Mouse (Mus musculus) liver, embryonic 11.5 days (tissue): ENCODE data around the gene Prss43. TPM values are rescaled to one million over a fixed set of nuclear protein-coding genes. Genes with fewer than 3 reads are reported as not detected.
A peak's percentile ranks its signal among the peaks of the same experiment; 100 is the strongest.

Source experiments
- ATAC-seq: fragments of 200-750 bp; cut with Nextera tagmentation; replicated peaks from 2 replicates; pipeline ENCODE4 v1.8.0; 2017; ENCODE audit warnings: moderate number of reproducible peaks, mild to moderate bottlenecking, moderate TSS enrichment, moderate library complexity; ENCODE audit not compliant: low FRiP score
- DNase-seq: peaks from one replicate; pipeline ENCODE4 v3.0.0-alpha.2; 2017; ENCODE audit warnings: low spot score
- H3K27ac ChIP-seq: fragments of 300-500 bp; sonication (generic); 2 replicates; pipeline ENCODE4 v1.5.1; 2014; ENCODE audit warnings: mild to moderate bottlenecking, low read depth, low read length, control low read depth
- H3K27me3 ChIP-seq: fragments of 300-500 bp; sonication (generic); replicated peaks from 2 replicates; pipeline ENCODE4 v1.6.1; 2014; ENCODE audit warnings: low read length, mixed read lengths; ENCODE audit not compliant: control insufficient read depth, insufficient read depth
- H3K36me3 ChIP-seq: fragments of 300-500 bp; sonication (generic); 2 replicates; pipeline ENCODE4 v1.6.1; 2014; ENCODE audit warnings: mild to moderate bottlenecking, low read length, moderate library complexity, mixed read lengths; ENCODE audit not compliant: control insufficient read depth, insufficient read depth
- H3K4me1 ChIP-seq: fragments of 300-500 bp; sonication (generic); replicated peaks from 2 replicates; pipeline ENCODE4 v1.6.1; 2014; ENCODE audit warnings: low read length, mixed read lengths; ENCODE audit not compliant: control insufficient read depth, insufficient read depth
- H3K4me2 ChIP-seq: fragments of 300-500 bp; sonication (generic); 2 replicates; pipeline ENCODE4 v1.6.1; 2014; ENCODE audit warnings: mild to moderate bottlenecking, control low read depth, moderate library complexity
- H3K4me3 ChIP-seq: fragments of 300-500 bp; sonication (generic); 2 replicates; pipeline ENCODE4 v1.5.1; 2014; ENCODE audit warnings: low read depth, low read length, control low read depth
- H3K9ac ChIP-seq: fragments of 300-500 bp; sonication (generic); 2 replicates; pipeline ENCODE4 v1.6.1; 2014; ENCODE audit warnings: low read depth, low read length, control low read depth
- H3K9me3 ChIP-seq: fragments of 300-500 bp; sonication (generic); 2 replicates; pipeline ENCODE4 v1.6.1; 2016; ENCODE audit warnings: low read length, inconsistent platforms, mixed read lengths; ENCODE audit not compliant: control insufficient read depth
- WGBS: fragments of 180-500 bp; shearing (Covaris S2); extraction: QIAGEN DNeasy Blood & Tissue Kit; methylation state at CpG from one replicate; pipeline ENCODE4 v1.1.7; 2014; 5-methylcytosine and 5-hydroxymethylcytosine counted together
- polyA plus RNA-seq: library from polyadenylated mRNA; unstranded; fragments of >200 nt; fragmentation: Nextera tagmentation; extraction: Ambion mirVana; gene quantifications from 2 replicates; pipeline ENCODE4 v1.2.1, GENCODE M21; 2014

The Prss43 gene
- polyA plus RNA-seq, 1 experiment from 2014 or later = not detected

DNA sequence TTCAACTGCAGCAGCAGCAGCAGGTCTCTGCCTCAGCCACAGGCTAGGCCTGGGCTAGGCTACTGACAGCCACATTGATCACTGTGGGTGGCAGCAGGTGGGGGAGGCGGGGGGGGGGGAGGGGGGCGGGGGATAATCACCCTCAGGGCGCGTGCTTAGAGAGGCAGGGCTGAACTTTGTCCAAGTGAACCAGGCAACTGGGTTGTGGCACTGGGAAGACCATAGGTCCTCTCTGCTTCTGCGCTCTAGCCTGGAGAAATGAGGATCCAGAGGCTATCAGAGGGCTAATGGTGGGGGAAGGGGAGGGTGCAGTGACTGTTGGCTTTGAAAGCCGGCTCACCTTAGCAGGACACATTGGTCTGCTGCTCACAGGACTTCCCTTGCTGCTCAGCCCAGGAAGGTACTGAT is 48.8 kb downstream of the Prss43 start:
- Histone ChIP-seq H3K4me1 (peaks cover 14% of the 10 kb centered on the region), H3K36me3 (no peaks in the 10 kb centered on the region), H3K9ac (no peak overlapping the region), H3K4me2 (no peak overlapping the region), H3K9me3 (no peaks in the 10 kb centered on the region), H3K4me3 (no peak overlapping the region), H3K27ac (peak overlapping the region; percentile 13; the same call in 1 of the 2 replicates), H3K27me3 (peaks cover 46% of the 10 kb centered on the region)
- peak; percentile 46 for ATAC-seq
- no peak for DNase-seq
- WGBS = 29% methylated on average over 5 of the region's 6 CpGs

DNA sequence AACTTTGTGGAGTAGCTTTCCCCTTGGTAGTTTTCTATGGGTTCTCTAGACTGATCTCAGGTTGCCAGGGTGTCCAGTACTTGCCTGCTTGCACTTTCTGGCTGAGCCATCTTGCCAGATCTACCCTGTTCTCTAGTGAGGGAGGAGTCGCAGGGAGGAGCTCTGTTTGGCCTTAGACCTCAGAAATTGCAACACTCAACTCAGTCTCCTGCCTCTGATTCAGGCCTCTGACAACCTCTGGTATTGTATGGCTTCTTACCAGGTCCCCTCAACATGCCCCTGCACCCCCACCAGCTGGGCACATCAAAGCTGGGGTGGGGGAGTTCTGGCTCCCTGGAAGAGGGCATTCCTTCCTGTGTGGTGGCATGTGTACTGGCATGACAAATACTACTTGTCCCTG is 50.9 kb downstream of the Prss43 start:
- Histone ChIP-seq H3K27ac (no peak overlapping the region), H3K4me1 (peaks cover 14% of the 10 kb centered on the region), H3K4me2 (no peak overlapping the region), H3K36me3 (no peaks in the 10 kb centered on the region), H3K27me3 (peaks cover 66% of the 10 kb centered on the region), H3K4me3 (no peak overlapping the region), H3K9me3 (no peaks in the 10 kb centered on the region), H3K9ac (no peak overlapping the region)
- ATAC-seq (no peak), DNase-seq (no peak)
- 69% methylated on average over 1 of the region's 1 CpGs for WGBS

DNA sequence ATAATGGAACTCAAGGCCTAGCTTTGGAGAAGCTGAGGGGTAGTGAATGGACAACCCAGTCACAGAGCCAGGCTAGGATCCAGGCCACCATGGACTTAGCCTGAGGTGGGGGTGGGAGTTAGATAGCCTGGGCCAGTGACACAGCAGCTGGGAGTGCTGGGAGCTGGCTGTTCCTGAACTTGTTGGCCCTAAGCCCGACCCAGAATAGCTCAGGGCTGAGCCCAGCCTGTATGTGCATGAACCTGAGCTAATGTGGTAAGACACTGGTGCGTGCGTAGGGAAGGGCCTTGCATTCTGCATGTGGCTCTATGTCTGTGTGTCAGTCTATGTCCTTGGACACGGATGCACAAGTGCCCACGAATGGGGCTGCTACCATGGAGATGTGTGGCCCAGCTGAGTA is 51.4 kb downstream of the Prss43 start:
- H3K4me1 ChIP-seq = peaks cover 14% of the 10 kb centered on the region
- ATAC-seq (no peak), DNase-seq (no peak)
- H3K27ac ChIP-seq = no peak overlapping the region
- H3K36me3 ChIP-seq = no peaks in the 10 kb centered on the region
- no peak overlapping the region for H3K4me3 ChIP-seq
- H3K9ac ChIP-seq = no peak overlapping the region
- H3K9me3 ChIP-seq = no peaks in the 10 kb centered on the region
- H3K4me2 ChIP-seq = no peak overlapping the region
- WGBS = 79% methylated on average over 5 of the region's 5 CpGs
- peaks cover 63% of the 10 kb centered on the region for H3K27me3 ChIP-seq

DNA sequence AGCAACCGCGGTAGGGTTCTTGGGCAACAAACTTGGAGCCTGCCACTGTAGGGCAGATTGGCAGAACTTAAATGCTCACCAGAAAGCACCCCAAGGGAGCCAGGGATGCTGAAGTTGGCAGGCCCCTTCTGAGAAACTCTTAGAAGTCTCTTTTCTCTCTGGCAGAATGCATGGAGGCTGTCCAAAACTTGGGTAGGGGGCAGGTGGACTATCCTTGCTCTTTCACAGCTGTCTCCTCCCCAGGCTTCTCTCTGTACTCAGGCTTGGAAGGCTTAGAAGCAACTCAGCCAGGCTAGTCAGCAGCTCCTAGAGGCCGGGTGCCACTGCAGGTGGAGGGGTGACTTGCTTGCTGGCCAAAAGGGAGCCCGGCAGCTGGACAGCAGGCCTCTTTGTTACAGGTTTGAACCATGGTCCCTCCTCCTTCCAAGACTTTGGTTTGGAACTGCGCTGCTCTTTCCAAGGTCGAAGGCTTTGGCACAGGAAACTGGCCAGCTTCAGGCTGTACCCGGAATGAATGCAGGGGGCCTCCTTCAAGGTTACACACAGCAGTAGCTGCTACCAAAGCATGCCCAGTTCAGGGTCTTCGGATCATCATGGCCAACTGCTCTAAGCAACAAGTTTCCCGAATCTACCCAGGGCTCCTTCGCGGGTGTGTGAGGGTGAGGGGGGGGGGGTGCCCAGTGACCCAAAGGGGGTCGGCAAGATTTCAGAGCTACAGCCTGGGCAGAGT is 52.9 kb downstream of the Prss43 start, which contains the start of gene Als2cl:
Gene Als2cl, plus strand, starts transcription at position 680 of the 730 bp plus-strand sequence.
- H3K9me3 ChIP-seq = no peaks in the 10 kb centered on the region
- no peak for ATAC-seq
- H3K9ac ChIP-seq = peak within 1 kb of the TSS; percentile 26; the same call in 1 of the 2 replicates
- no peak within 1 kb of the TSS for H3K27ac ChIP-seq
- H3K4me3 ChIP-seq = peak within 1 kb of the TSS; percentile 52
- peaks cover 48% of the 10 kb centered on the region for H3K27me3 ChIP-seq
- peaks cover 4% of the 10 kb centered on the region; the same call in 1 of the 2 replicates for H3K4me1 ChIP-seq
- peak within 1 kb of the TSS; percentile 71 for H3K4me2 ChIP-seq
- DNase-seq = no peak
- H3K36me3 ChIP-seq = no peaks in the 10 kb centered on the region
- 17% methylated on average over 12 of the region's 12 CpGs for WGBS

DNA sequence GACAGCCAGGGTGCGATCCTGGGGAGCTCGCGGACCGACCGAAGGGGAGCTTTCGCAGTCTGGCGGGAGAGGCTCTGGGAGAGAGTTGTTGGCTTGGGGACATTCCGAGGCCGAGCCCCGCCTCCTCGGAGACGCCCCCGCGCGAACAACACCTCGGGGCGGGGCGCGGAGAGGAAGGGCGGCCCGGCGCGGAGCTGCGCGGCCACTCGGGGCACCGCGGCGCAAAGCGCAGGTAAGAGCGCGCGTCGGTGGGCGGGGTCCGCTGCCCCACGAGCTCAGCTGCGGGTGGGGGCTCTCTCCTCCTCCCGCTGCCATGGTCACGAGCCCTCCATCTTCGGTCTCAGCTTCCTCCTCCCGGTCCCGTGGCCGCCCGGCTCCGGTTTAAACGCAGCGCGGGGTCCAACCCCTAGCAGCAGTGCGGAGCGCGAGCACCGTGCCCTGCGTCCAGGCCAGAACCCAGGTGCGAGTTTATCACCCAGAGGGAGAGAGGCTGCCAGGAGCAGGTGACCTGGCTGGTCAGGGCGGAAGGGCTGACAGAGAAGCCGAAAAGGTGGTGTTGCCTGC is 53.6 kb downstream of the Prss43 start, which contains the start of gene Tmie:
Gene Tmie, minus strand, starts transcription at position 116 of the 564 bp plus-strand sequence.
- no peaks in the 10 kb centered on the region for H3K9me3 ChIP-seq
- H3K4me2 ChIP-seq = peak within 1 kb of the TSS; percentile 71
- 2% methylated on average over 32 of the region's 57 CpGs for WGBS
- no peak for DNase-seq
- ATAC-seq = peak; percentile 52; the same call in 1 of the 2 replicates
- peak within 1 kb of the TSS; percentile 52 for H3K4me3 ChIP-seq
- peaks cover 2% of the 10 kb centered on the region; the same call in 1 of the 2 replicates for H3K4me1 ChIP-seq
- peak within 1 kb of the TSS; percentile 26; the same call in 1 of the 2 replicates for H3K9ac ChIP-seq
- no peak within 1 kb of the TSS for H3K27ac ChIP-seq
- no peaks in the 10 kb centered on the region for H3K36me3 ChIP-seq
- H3K27me3 ChIP-seq = peaks cover 46% of the 10 kb centered on the region

DNA sequence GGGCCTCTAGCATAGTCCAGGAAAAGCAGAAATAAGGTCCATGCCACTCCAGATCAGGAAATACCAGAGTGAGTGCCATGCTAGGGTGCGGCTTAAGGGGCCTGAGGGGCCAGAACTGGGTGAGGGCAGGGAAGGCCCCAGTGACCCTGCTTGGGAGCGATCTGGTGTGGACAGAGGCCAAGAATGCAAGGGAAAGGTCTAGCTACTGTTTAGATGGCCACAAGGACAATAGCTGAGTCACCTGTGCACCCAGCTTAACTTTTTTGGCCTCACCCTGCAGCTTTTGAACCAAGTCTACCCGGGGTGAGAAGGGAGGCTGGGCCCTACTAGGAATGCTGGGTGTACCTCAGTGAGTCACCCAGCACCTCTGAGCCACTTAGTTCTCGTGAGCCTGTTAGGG is 54.3 kb downstream of the Prss43 start:
- Histone ChIP-seq H3K36me3 (no peaks in the 10 kb centered on the region), H3K4me2 (peak overlapping the region; percentile 71), H3K27me3 (peaks cover 42% of the 10 kb centered on the region), H3K9ac (0 out of 2 replicates have a peak overlapping the region, but pooled peaks have one; percentile 26), H3K27ac (no peak overlapping the region), H3K4me3 (peak overlapping the region; percentile 52), H3K9me3 (no peaks in the 10 kb centered on the region), H3K4me1 (0 out of 2 replicates have a peak, but pooled peaks cover 2% of the 10 kb centered on the region)
- WGBS = 58% methylated on average over 4 of the region's 4 CpGs
- ATAC-seq (no peak), DNase-seq (no peak)

Other genes with a start within 250 kb of the Prss43 start
- 8.2 and 9.9 TPM in 2 replicates for gene Nradd, start 202.2 kb upstream of the Prss43 start, polyA plus RNA-seq
- 8.0 TPM in 2 replicates for gene Nbeal2, start 172.5 kb upstream of the Prss43 start, polyA plus RNA-seq
- gene Ccdc12, start 170.2 kb upstream of the Prss43 start, polyA plus RNA-seq = 161 TPM in 2 replicates
- 2.1 and 6.8 TPM in 2 replicates for gene Myl3, start 84.8 kb upstream of the Prss43 start, polyA plus RNA-seq
- 11.0 and 11.7 TPM in 2 replicates for gene Pth1r, start 79.5 kb upstream of the Prss43 start, polyA plus RNA-seq
- gene Prss42, start 28.5 kb upstream of the Prss43 start, polyA plus RNA-seq = not detected in 2 replicates
- not detected in 2 replicates for gene Prss44, start 12.7 kb upstream of the Prss43 start, polyA plus RNA-seq
- gene Prss45, start 7.9 kb downstream of the Prss43 start, polyA plus RNA-seq = not detected in 2 replicates
- gene Prss46, start 17.8 kb downstream of the Prss43 start, polyA plus RNA-seq = not detected in 2 replicates
- gene Prss50, start 31.3 kb downstream of the Prss43 start, polyA plus RNA-seq = 43.0 and 51.7 TPM in 2 replicates
- 2.5 and 3.6 TPM in 2 replicates for gene Als2cl, start 53.2 kb downstream of the Prss43 start, polyA plus RNA-seq
- 0.96 and 1.5 TPM in 2 replicates for gene Tmie, start 53.4 kb downstream of the Prss43 start, polyA plus RNA-seq
- not detected in 2 replicates for gene Fam240a, start 90.2 kb downstream of the Prss43 start, polyA plus RNA-seq
- not detected in 2 replicates for gene Tdgf1, start 119.5 kb downstream of the Prss43 start, polyA plus RNA-seq
- gene Lrrc2, start 124.9 kb downstream of the Prss43 start, polyA plus RNA-seq = 0.14 and 0.60 TPM in 2 replicates
- 11.1 and 12.5 TPM in 2 replicates for gene Rtp3, start 163.9 kb downstream of the Prss43 start, polyA plus RNA-seq
- gene Ltf, start 192.6 kb downstream of the Prss43 start, polyA plus RNA-seq = 7.2 and 8.8 TPM in 2 replicates
- gene Ccrl2, start 230.8 kb downstream of the Prss43 start, polyA plus RNA-seq = 4.7 and 5.2 TPM in 2 replicates